Mouse (Mus musculus): ENCODE measurements at regions not wholly inside any gene's neighbourhood (a gene's known extent, or its start where the extent isn't known, plus 50 kb on each side); places are given as distances from the start of the nearest gene placed in this dataset.
A peak's percentile ranks its signal among the peaks of the same experiment; 100 is the strongest.

DNA sequence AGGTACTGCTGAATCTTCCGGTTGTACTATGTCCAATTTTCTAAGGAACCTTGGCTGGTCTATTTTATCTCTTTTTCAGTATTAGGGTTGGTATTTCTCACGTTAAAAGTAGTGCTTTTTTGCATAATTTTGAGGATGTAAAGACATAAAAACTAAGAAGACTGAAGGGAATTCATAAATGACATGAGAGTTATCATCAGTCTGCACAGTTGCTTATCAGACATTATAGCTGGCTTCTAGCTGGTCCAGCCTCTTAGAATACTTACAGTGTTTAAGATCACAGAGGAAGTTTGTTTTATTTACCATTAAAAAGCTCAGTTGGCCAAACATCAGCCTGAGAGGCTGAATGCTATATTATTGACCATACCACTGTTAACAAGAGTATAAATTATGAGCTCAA lies 1130.2 kb downstream of the Cdh11 start (continued):
- TF ChIP-seq UBTF (IDR thresholded peaks at IDR 0.05; ENCODE audit: borderline replicate concordance, insufficient read depth, low read depth, low read length) (no peak), NRF1 (IDR thresholded peaks at IDR 0.05; ENCODE audit: insufficient read depth, low read depth, low read length, poor library complexity, severe bottlenecking) (no peak), MAX (IDR thresholded peaks at IDR 0.05; ENCODE audit: low read length) (no peak)

DNA sequence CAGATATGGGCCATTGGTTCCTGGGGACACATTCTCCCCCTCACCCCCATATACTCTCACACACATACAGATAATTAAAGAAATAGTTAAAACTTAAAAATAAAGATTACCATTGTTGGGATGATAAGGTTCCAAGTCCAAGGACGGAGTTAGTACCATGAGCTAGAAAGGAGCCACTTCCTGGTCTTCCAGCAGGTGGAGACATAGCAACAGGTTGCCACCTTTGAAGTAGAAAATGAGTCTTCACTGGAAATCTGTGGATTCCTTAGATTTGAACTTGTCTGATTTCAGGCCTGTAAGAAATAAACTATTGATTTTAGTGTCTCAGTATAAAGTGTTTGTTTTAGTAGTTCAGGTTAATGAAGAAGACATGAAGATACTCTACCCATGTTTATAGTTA lies 1156.6 kb downstream of the Cdh11 start:
- Histone ChIP-seq H3K9ac (ENCODE audit: control insufficient read depth, low read depth, low read length, poor library complexity, severe bottlenecking) (no peak overlapping the region), H3K79me2 (ENCODE audit: control insufficient read depth, insufficient read depth, low read length, poor library complexity) (no peaks in the 10 kb centered on the region), H3K27ac (ENCODE audit: control insufficient read depth, low read depth, low read length) (no peak overlapping the region), H3K27me3 (ENCODE audit: control insufficient read depth in 1 of 2, insufficient read depth in 2 of 2, low read length in 2 of 2) (no peaks in the 10 kb centered on the region), H3K4me1 (ENCODE audit: control insufficient read depth in 1 of 2, insufficient read depth in 2 of 2, low read length in 2 of 2) (no peaks in the 10 kb centered on the region), H3K9me3 (replicated peaks; ENCODE audit: insufficient read depth, low read length) (no peaks in the 10 kb centered on the region), H3K36me3 (ENCODE audit: control insufficient read depth in 1 of 2, insufficient read depth in 2 of 2, low read length in 2 of 2) (no peaks in the 10 kb centered on the region), H3K4me3 (ENCODE audit: control insufficient read depth in 1 of 2, insufficient read depth in 1 of 2, low read depth in 2 of 2, low read length in 2 of 2) (no peak overlapping the region)
- TF ChIP-seq JUND (IDR thresholded peaks at IDR 0.05; ENCODE audit: low read depth, low read length) (no peak), MAX (IDR thresholded peaks at IDR 0.05; ENCODE audit: low read length) (no peak), SIN3A (IDR thresholded peaks at IDR 0.05; ENCODE audit: low read length) (no peak), EP300 (IDR thresholded peaks at IDR 0.05; ENCODE audit: low read depth in 1 of 2, low read length in 2 of 2) (no peak), ZC3H11A (IDR thresholded peaks at IDR 0.05; ENCODE audit: low read depth, low read length) (peak; percentile 91), CHD1 (IDR thresholded peaks at IDR 0.05; ENCODE audit: low read depth, low read length) (no peak), CTCF (IDR thresholded peaks at IDR 0.05 in 2 of 3, conservative IDR thresholded peaks at IDR 0.05 in 1 of 3; ENCODE audit: control insufficient read depth in 1 of 3, insufficient read depth in 1 of 3, low read depth in 2 of 3, low read length in 3 of 3, poor library complexity in 1 of 3, severe bottlenecking in 1 of 3) (peak; percentile 42 to 76 (median 55)), SMC3 (IDR thresholded peaks at IDR 0.05; ENCODE audit: low read depth, low read length) (peak; percentile 92), USF2 (IDR thresholded peaks at IDR 0.05; ENCODE audit: borderline replicate concordance in 1 of 2, insufficient read depth in 1 of 2, low read depth in 1 of 2, low read length in 2 of 2) (no peak), E2F4 (IDR thresholded peaks at IDR 0.05; ENCODE audit: borderline replicate concordance, low read depth, low read length) (no peak), RAD21 (IDR thresholded peaks at IDR 0.05; ENCODE audit: low read depth, low read length) (peak; percentile 90), MAZ (IDR thresholded peaks at IDR 0.05; ENCODE audit: low read depth, low read length) (no peak)
- peak; percentile 58 for DNase-seq (ENCODE audit: low read depth, low spot score)

DNA sequence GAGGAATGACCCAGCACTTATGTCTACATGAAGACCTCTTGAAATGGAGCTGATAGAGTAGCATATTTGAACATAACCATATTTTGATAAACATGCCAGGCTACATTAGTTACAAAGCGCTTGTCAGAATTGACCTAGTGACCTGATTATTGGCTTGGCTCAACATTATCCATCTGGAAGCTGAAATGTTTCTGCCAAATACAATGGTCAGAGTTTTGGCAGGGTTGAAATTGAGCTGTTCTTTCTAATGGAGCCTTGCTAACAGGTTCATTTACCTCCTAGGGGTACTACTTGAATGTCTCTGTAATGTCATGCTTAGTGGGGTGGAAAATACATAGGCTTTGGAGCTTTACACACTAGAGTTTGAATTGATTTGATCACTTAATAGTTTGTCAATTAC lies 1163.5 kb downstream of the Cdh11 start:
- no peak overlapping the region for H3K4me3 ChIP-seq (ENCODE audit: control insufficient read depth in 1 of 2, insufficient read depth in 1 of 2, low read depth in 2 of 2, low read length in 2 of 2)
- no peak overlapping the region for H3K9ac ChIP-seq (ENCODE audit: control insufficient read depth, low read depth, low read length, poor library complexity, severe bottlenecking)
- H3K4me1 ChIP-seq (ENCODE audit: control insufficient read depth in 1 of 2, insufficient read depth in 2 of 2, low read length in 2 of 2) = no peaks in the 10 kb centered on the region
- no peaks in the 10 kb centered on the region for H3K9me3 ChIP-seq (replicated peaks; ENCODE audit: insufficient read depth, low read length)
- no peak for DNase-seq (ENCODE audit: low read depth, low spot score)
- no peaks in the 10 kb centered on the region for H3K36me3 ChIP-seq (ENCODE audit: control insufficient read depth in 1 of 2, insufficient read depth in 2 of 2, low read length in 2 of 2)
- H3K27ac ChIP-seq (ENCODE audit: control insufficient read depth, low read depth, low read length) = no peak overlapping the region
- no peaks in the 10 kb centered on the region for H3K27me3 ChIP-seq (ENCODE audit: control insufficient read depth in 1 of 2, insufficient read depth in 2 of 2, low read length in 2 of 2)
- TF ChIP-seq TCF12 (IDR thresholded peaks at IDR 0.05; ENCODE audit: low read depth, low read length) = no peak
- no peak for TF ChIP-seq UBTF (IDR thresholded peaks at IDR 0.05; ENCODE audit: borderline replicate concordance, insufficient read depth, low read depth, low read length)
- no peak for TF ChIP-seq ZC3H11A (IDR thresholded peaks at IDR 0.05; ENCODE audit: low read depth, low read length)
- TF ChIP-seq CHD1 (IDR thresholded peaks at IDR 0.05; ENCODE audit: low read depth, low read length) = no peak
- TF ChIP-seq MAZ (IDR thresholded peaks at IDR 0.05; ENCODE audit: low read depth, low read length) = no peak
- no peak for TF ChIP-seq USF1 (IDR thresholded peaks at IDR 0.05; ENCODE audit: low read depth, low read length)
- no peak for TF ChIP-seq GABPA (IDR thresholded peaks at IDR 0.05; ENCODE audit: low read depth, low read length)
- TF ChIP-seq NELFE (IDR thresholded peaks at IDR 0.05; ENCODE audit: low read depth, low read length) = no peak
- TF ChIP-seq ZMIZ1 (IDR thresholded peaks at IDR 0.05; ENCODE audit: low read depth, low read length) = no peak
- no peak for TF ChIP-seq MAX (IDR thresholded peaks at IDR 0.05; ENCODE audit: low read length)
- no peak for TF ChIP-seq CTCF (IDR thresholded peaks at IDR 0.05 in 2 of 3, conservative IDR thresholded peaks at IDR 0.05 in 1 of 3; ENCODE audit: control insufficient read depth in 1 of 3, insufficient read depth in 1 of 3, low read depth in 2 of 3, low read length in 3 of 3, poor library complexity in 1 of 3, severe bottlenecking in 1 of 3)
- H3K79me2 ChIP-seq (ENCODE audit: control insufficient read depth, insufficient read depth, low read length, poor library complexity) = no peaks in the 10 kb centered on the region
